Mouse (Mus musculus): ENCODE data around the gene Slc6a3. TPM values are rescaled to one million over a fixed set of nuclear protein-coding genes. Genes with fewer than 3 reads are reported as not detected.

Slc6a3 gene
- polyA plus RNA-seq, 1 experiment from 2014 or later, result 0.09 TPM

- Histone ChIP-seq H3K27me3 (replicated peaks) (peaks cover 42% of the 10 kb centered on the region), H3K4me2 (no peak overlapping the region), H3K4me3 (no peak overlapping the region), H3K9ac (no peak overlapping the region), H3K9me3 (replicated peaks) (no peaks in the 10 kb centered on the region), H3K27ac (ENCODE audit: poor library complexity, severe bottlenecking) (no peak overlapping the region), H3K4me1 (replicated peaks) (no peaks in the 10 kb centered on the region), H3K36me3 (no peaks in the 10 kb centered on the region)
- WGBS, result 47% methylated on average over 2 of the region's 2 CpGs
- ATAC-seq (ENCODE audit: insufficient number of reproducible peaks, low FRiP score), result no peak
Measured at GRCm38 (mm10) chr13:73592546-73592945, 56.0 kb downstream of the Slc6a3 start.

DNA sequence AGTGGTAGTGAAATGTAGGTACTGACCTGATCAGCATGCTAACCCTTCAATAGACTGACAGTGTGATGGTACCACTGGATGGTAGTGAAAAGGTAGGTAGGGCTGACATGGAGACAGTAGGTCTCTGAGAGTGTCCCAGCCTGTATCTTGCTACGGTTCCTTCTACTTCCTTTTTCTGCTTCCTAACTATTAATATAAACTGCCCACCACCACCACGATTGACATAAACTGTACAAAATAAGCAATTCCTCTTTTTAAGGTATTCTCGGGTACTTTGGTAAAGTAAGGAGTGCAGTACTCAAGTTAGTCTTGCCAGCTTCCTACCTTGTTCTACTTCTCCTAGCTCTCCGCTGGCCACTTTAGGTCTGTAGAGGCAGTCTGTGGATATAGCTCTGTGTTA, 59.7 kb downstream of the Slc6a3 start:
- H3K9ac ChIP-seq, result no peak overlapping the region
- no peaks in the 10 kb centered on the region for H3K36me3 ChIP-seq
- peaks cover 42% of the 10 kb centered on the region for H3K27me3 ChIP-seq (replicated peaks)
- H3K4me2 ChIP-seq, result no peak overlapping the region
- 66% methylated on average over 4 of the region's 4 CpGs for WGBS
- H3K4me1 ChIP-seq (replicated peaks), result no peaks in the 10 kb centered on the region
- no peak overlapping the region for H3K4me3 ChIP-seq
- H3K27ac ChIP-seq (ENCODE audit: poor library complexity, severe bottlenecking), result no peak overlapping the region
- no peak for ATAC-seq (ENCODE audit: insufficient number of reproducible peaks, low FRiP score)
- H3K9me3 ChIP-seq (replicated peaks), result no peaks in the 10 kb centered on the region

DNA sequence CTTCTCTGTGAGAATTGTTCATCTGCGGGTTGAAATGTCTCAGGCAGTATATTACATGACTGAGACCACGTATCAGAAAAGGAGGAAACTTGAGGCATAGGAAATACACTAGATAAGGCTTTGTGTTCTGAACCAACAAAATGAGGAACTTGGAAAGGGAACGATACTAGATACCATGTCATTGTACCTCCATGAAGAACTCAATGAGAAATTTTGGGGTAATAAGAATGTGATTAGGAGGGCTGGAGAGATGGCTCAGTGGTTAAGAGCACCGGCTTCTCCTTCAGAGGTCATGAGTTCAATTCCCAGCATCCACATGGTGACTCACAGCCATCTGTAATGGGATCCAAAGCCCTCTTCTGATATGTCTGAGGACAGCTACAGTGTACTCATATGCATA, 63.7 kb downstream of the Slc6a3 start:
- Histone ChIP-seq H3K4me2 (no peak overlapping the region), H3K9ac (no peak overlapping the region), H3K36me3 (no peaks in the 10 kb centered on the region), H3K4me3 (no peak overlapping the region), H3K27me3 (replicated peaks) (peaks cover 25% of the 10 kb centered on the region), H3K27ac (ENCODE audit: poor library complexity, severe bottlenecking) (no peak overlapping the region), H3K4me1 (replicated peaks) (peaks cover 12% of the 10 kb centered on the region), H3K9me3 (replicated peaks) (no peaks in the 10 kb centered on the region)
- WGBS, result 58% methylated on average over 4 of the region's 4 CpGs
- no peak for ATAC-seq (ENCODE audit: insufficient number of reproducible peaks, low FRiP score)

GRCm38 (mm10) chr13:73603046-73603445, 66.5 kb downstream of the Slc6a3 start:
- Histone ChIP-seq H3K4me1 (replicated peaks) (peaks cover 16% of the 10 kb centered on the region), H3K4me3 (peak overlapping the region; percentile 82), H3K27me3 (replicated peaks) (0 out of 2 replicates have a peak, but pooled peaks cover 11% of the 10 kb centered on the region), H3K36me3 (peaks cover 27% of the 10 kb centered on the region), H3K27ac (ENCODE audit: poor library complexity, severe bottlenecking) (no peak overlapping the region; the same call in 1 of the 2 replicates), H3K9ac (peak overlapping the region; percentile 86), H3K4me2 (peak overlapping the region; percentile 95), H3K9me3 (replicated peaks) (no peaks in the 10 kb centered on the region)
- WGBS, result 47% methylated on average over 4 of the region's 4 CpGs
- ATAC-seq (ENCODE audit: insufficient number of reproducible peaks, low FRiP score), result no peak

DNA sequence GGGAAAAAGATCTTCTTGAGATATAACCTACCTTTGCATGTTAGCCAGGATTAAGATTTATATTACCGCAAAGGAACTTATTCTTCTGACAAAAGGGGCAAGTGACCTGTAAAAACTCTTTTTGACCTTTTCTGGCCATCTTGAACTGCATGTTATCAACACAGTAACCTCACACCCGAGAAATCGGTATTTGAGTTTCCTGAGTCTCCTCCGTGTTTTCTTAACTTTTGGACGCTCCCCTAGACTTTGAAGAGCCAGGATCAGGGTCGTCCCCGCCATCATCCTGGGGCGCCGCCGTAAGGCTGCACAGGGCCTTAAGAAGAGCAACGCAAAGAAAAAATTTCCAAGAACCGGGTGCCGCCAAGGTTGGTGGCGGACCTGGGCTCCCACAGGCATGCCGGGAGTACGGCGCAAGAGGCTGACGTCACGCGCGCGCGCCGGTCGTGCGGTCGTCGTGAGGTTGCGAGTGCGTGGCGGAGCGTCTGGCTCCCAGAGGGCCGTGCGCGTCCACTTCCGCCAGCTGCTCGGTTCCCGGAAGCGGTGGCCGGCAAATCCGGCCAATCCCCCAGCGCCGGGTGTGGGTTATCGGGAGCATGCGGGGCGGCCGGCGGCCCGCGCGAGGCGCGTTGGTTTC, 67.1 kb downstream of the Slc6a3 start, which contains the start of gene Clptm1l:
Clptm1l (plus strand) TSS at position 485 of the 634 bp plus-strand sequence.
- under 1% methylated on average over 46 of the region's 53 CpGs for WGBS
- peaks cover 16% of the 10 kb centered on the region for H3K4me1 ChIP-seq (replicated peaks)
- peak within 1 kb of the TSS; percentile 82 for H3K4me3 ChIP-seq
- peaks cover 32% of the 10 kb centered on the region for H3K36me3 ChIP-seq
- H3K27me3 ChIP-seq (replicated peaks), result 0 out of 2 replicates have a peak, but pooled peaks cover 8% of the 10 kb centered on the region
- H3K27ac ChIP-seq (ENCODE audit: poor library complexity, severe bottlenecking), result peak within 1 kb of the TSS; percentile 77
- H3K9ac ChIP-seq, result peak within 1 kb of the TSS; percentile 86
- H3K9me3 ChIP-seq (replicated peaks), result no peaks in the 10 kb centered on the region
- ATAC-seq (ENCODE audit: insufficient number of reproducible peaks, low FRiP score), result peak; percentile 98
- peak within 1 kb of the TSS; percentile 95 for H3K4me2 ChIP-seq

DNA sequence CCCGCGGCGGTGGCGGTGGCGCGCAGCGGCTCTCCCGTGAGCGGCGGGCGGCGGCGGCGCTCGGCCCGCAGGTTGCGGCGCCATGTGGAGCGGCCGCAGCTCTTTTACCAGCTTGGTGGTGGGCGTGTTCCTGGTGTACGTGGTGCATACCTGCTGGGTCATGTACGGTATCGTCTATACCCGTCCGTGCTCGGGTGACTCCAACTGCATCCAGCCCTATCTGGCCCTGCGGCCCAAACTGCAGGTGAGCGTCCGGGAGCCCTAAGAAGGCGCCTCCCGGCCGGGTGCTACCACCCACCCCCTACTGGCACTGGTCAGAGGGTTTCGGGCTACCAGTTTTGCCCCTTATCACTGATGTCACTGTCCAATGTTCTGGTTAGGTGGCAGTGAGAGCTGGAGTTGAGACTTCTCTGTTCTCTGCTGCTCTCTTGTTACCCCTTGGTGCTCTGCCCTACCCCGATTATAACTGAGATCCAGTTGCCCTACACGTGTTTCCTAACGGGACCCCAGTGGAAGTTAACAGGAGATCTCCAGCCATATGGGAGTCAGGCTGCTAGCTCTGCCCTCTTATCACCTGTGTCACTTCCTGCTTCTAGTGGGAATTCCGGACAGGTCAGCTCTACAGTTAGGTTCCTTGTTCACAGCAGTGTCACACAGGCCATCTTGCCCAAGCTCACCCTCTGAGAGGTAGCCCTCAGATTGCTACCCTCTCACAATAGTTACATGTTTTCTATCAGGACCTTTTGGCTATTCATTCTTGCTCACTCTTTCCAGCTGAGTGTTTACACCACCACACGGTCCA, 67.8 kb downstream of the Slc6a3 start:
- peaks cover 16% of the 10 kb centered on the region for H3K4me1 ChIP-seq (replicated peaks)
- peak; percentile 72 for ATAC-seq (ENCODE audit: insufficient number of reproducible peaks, low FRiP score)
- peak overlapping the region; percentile 86 for H3K9ac ChIP-seq
- peaks cover 40% of the 10 kb centered on the region for H3K36me3 ChIP-seq
- H3K9me3 ChIP-seq (replicated peaks), result no peaks in the 10 kb centered on the region
- peak overlapping the region; percentile 95 for H3K4me2 ChIP-seq
- peak overlapping the region; percentile 77 for H3K27ac ChIP-seq (ENCODE audit: poor library complexity, severe bottlenecking)
- H3K4me3 ChIP-seq, result peak overlapping the region; percentile 82
- WGBS, result 4% methylated on average over 23 of the region's 39 CpGs
- H3K27me3 ChIP-seq (replicated peaks), result 0 out of 2 replicates have a peak, but pooled peaks cover 2% of the 10 kb centered on the region

DNA sequence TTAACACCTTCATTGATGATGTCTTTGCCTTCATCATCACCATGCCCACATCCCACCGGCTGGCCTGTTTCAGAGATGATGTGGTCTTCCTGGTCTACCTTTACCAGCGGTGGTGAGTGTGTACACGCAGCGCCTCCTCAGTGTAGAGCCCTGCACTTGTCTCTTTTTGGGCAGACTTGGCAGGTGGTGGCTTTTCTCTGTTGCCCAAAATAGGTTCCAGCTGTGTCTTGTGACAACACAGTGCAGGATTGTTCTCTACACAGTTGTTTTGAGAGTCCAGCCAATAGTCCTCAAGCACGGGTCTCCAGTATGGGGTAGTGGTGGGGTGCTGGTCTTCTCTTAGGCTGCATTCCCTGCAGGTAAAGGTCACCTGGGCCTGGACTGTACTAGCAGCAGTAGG, 81.9 kb downstream of the Slc6a3 start:
- H3K27me3 ChIP-seq (replicated peaks), result no peaks in the 10 kb centered on the region
- H3K9ac ChIP-seq, result no peak overlapping the region
- ATAC-seq (ENCODE audit: insufficient number of reproducible peaks, low FRiP score), result no peak
- H3K4me2 ChIP-seq, result no peak overlapping the region
- WGBS, result 92% methylated on average over 5 of the region's 5 CpGs
- no peaks in the 10 kb centered on the region for H3K9me3 ChIP-seq (replicated peaks)
- no peak overlapping the region for H3K4me3 ChIP-seq
- peaks cover 86% of the 10 kb centered on the region for H3K36me3 ChIP-seq
- no peak overlapping the region for H3K27ac ChIP-seq (ENCODE audit: poor library complexity, severe bottlenecking)
- H3K4me1 ChIP-seq (replicated peaks), result no peaks in the 10 kb centered on the region

DNA sequence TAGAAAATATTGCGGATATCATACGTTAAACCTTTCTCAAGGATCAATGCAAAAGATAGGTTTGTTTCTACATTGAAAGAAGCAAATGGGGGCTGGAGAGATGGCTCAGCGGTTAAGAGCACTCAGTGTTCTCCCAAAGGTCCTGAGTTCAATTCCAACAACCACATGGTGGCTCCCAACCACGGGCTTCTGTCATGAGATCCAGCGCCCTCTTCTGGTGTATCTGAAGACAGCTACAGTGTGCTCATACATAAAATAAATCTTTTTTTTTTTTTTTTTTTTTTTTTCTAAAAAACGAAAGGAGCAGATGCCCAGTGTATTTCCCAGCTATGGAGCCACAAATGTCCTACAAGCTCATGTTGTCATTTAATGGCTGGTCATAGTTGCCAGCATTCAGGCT, 84.1 kb downstream of the Slc6a3 start:
- Histone ChIP-seq H3K4me3 (no peak overlapping the region), H3K27ac (ENCODE audit: poor library complexity, severe bottlenecking) (no peak overlapping the region), H3K9me3 (replicated peaks) (no peaks in the 10 kb centered on the region), H3K36me3 (peaks cover 63% of the 10 kb centered on the region), H3K4me2 (no peak overlapping the region), H3K4me1 (replicated peaks) (no peaks in the 10 kb centered on the region), H3K27me3 (replicated peaks) (no peaks in the 10 kb centered on the region), H3K9ac (no peak overlapping the region)
- 71% methylated on average over 6 of the region's 6 CpGs for WGBS
- ATAC-seq (ENCODE audit: insufficient number of reproducible peaks, low FRiP score), result no peak

- 38% methylated on average over 6 of the region's 6 CpGs for WGBS
- Histone ChIP-seq H3K27ac (ENCODE audit: poor library complexity, severe bottlenecking) (no peak overlapping the region), H3K36me3 (peaks cover 13% of the 10 kb centered on the region), H3K4me2 (peak overlapping the region; percentile 97), H3K9me3 (replicated peaks) (no peaks in the 10 kb centered on the region), H3K4me3 (peak overlapping the region; percentile 73), H3K4me1 (replicated peaks) (peaks cover 8% of the 10 kb centered on the region), H3K9ac (peak overlapping the region; percentile 77; the same call in 1 of the 2 replicates), H3K27me3 (replicated peaks) (peaks cover 11% of the 10 kb centered on the region; the same call in 1 of the 2 replicates)
- peak; percentile 4; the same call in 1 of the 2 replicates for ATAC-seq (ENCODE audit: insufficient number of reproducible peaks, low FRiP score)
Measured at GRCm38 (mm10) chr13:73626410-73626744, 89.8 kb downstream of the Slc6a3 start.

GRCm38 (mm10) chr13:73626745-73627549, 90.4 kb downstream of the Slc6a3 start, which contains the start of gene Tert:
TSS of gene Tert (plus strand) at chr13:73626911.
- Histone ChIP-seq H3K4me3 (peak within 1 kb of the TSS; percentile 73), H3K27me3 (replicated peaks) (peaks cover 11% of the 10 kb centered on the region; the same call in 1 of the 2 replicates), H3K36me3 (0 out of 2 replicates have a peak, but pooled peaks cover 8% of the 10 kb centered on the region), H3K4me2 (peak within 1 kb of the TSS; percentile 97), H3K9me3 (replicated peaks) (no peaks in the 10 kb centered on the region), H3K9ac (peak within 1 kb of the TSS; percentile 77), H3K27ac (ENCODE audit: poor library complexity, severe bottlenecking) (no peak within 1 kb of the TSS), H3K4me1 (replicated peaks) (peaks cover 8% of the 10 kb centered on the region)
- peak; percentile 51 for ATAC-seq (ENCODE audit: insufficient number of reproducible peaks, low FRiP score)
- WGBS, result 13% methylated on average over 47 of the region's 47 CpGs
